Mouse (Mus musculus) heart, adult 9 months (tissue): Measurements from ENCODE around the gene Dido1.
A peak's percentile ranks its signal among the peaks of the same experiment; 100 is the strongest.

Source experiments
- DNase-seq, 2 experiments: peaks; one replicate each; pipeline ENCODE4 v3.0.0; 2022; ENCODE audit warnings: low spot score in 2 of 2

The Dido1 gene

GRCm38 (mm10) chr2:180684031-180684430 lies 25.8 kb downstream of the Dido1 start:
- DNase-seq, result no peak

- DNase-seq, result no peak
Measured at GRCm38 (mm10) chr2:180683524-180683923, 26.3 kb downstream of the Dido1 start.

GRCm38 (mm10) chr2:180681225-180681624 lies 28.6 kb downstream of the Dido1 start:
- no peak for DNase-seq

GRCm38 (mm10) chr2:180678609-180679140 lies 31.1 kb downstream of the Dido1 start:
- DNase-seq, result peak; percentile 58 to 71

- DNase-seq, result no peak
Measured at GRCm38 (mm10) chr2:180676706-180677105, 33.1 kb downstream of the Dido1 start.

- DNase-seq, result no peak
Measured at GRCm38 (mm10) chr2:180662008-180662407, 47.8 kb downstream of the Dido1 start.

GRCm38 (mm10) chr2:180660521-180660920 lies 49.3 kb downstream of the Dido1 start:
- no peak for DNase-seq

- DNase-seq, result no peak
Measured at GRCm38 (mm10) chr2:180659353-180660150, 50.2 kb downstream of the Dido1 start.

GRCm38 (mm10) chr2:180658381-180658780 lies 51.4 kb downstream of the Dido1 start:
- DNase-seq, result no peak

- peak; percentile 59 to 66 for DNase-seq
Measured at GRCm38 (mm10) chr2:180657394-180658013, 52.3 kb downstream of the Dido1 start.

GRCm38 (mm10) chr2:180655150-180655549 lies 54.6 kb downstream of the Dido1 start:
- DNase-seq, result no peak

GRCm38 (mm10) chr2:180654666-180655065 lies 55.1 kb downstream of the Dido1 start:
- DNase-seq, result no peak

GRCm38 (mm10) chr2:180646841-180647240 lies 63.0 kb downstream of the Dido1 start:
- no peak for DNase-seq

- no peak for DNase-seq
Measured at GRCm38 (mm10) chr2:180643626-180644025, 66.2 kb downstream of the Dido1 start.

GRCm38 (mm10) chr2:180642555-180643260 lies 67.1 kb downstream of the Dido1 start, which contains the start of gene Tcfl5:
Tcfl5 (minus strand) TSS chr2:180642708.
- DNase-seq, result no peak

- no peak for DNase-seq
Measured at GRCm38 (mm10) chr2:180641576-180642554, 67.9 kb downstream of the Dido1 start.

- DNase-seq, result no peak
Measured at GRCm38 (mm10) chr2:180611882-180612281, 97.9 kb downstream of the Dido1 start.

GRCm38 (mm10) chr2:180610283-180610682 lies 99.5 kb downstream of the Dido1 start:
- DNase-seq, result no peak
